Mouse (Mus musculus) testis, adult 2 months (tissue): ENCODE data around the gene Fkrp.

ENCODE experiments used
- CTCF ChIP-seq: fragments of 200-500 bp; IDR thresholded peaks from 2 replicates; pipeline ENCODE4 v1.5.1; 2012; ENCODE audit warnings: low read depth, mild to moderate bottlenecking, inconsistent platforms, low read length, moderate library complexity; ENCODE audit not compliant: control insufficient read depth, insufficient read depth, insufficient replicate concordance
- POLR2A ChIP-seq: fragments of 200-500 bp; IDR thresholded peaks from 2 replicates; pipeline ENCODE4 v1.6.1; 2012; ENCODE audit warnings: low read depth, mild to moderate bottlenecking, inconsistent platforms, low read length, moderate library complexity; ENCODE audit not compliant: control insufficient read depth

DNA sequence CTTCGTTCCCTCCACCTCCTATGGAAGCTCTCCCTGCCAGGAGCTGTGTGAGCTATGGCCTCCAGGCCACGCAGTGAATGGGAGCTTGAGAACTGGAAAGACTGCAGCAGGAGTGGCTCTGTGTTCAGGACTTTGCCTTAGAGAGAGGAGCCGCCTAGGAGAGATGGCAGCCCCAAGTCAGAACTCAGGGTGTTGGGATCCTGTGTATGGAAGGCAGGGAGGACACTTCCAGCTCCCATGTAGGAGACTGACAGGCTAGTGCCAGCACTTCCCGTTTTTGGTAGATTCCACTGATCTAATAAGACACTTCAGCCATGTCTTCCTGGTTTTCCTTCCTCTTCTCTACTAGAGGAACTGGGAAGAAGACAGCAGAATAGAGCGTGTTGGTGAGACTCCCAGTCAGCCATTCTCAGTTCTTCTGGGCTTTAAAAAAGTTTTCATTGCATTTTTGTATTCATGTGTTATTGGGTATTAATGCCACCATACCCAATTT lies 3.8 kb upstream of the Fkrp start:
- TF ChIP-seq CTCF = no peak
- no peak for TF ChIP-seq POLR2A
